Mouse (Mus musculus) cerebellum, adult 11 months (tissue): ENCODE data around the gene Ctnnbl1.

Source experiments
- DNase-seq: peaks from one replicate; pipeline ENCODE4 v3.0.0; 2022

Ctnnbl1 gene

GRCm38 (mm10) chr2:157736854-157737850 lies at the start of gene Ctnnbl1:
Ctnnbl1 (plus strand) TSS chr2:157737401.
- peak; percentile 100 for DNase-seq

DNA sequence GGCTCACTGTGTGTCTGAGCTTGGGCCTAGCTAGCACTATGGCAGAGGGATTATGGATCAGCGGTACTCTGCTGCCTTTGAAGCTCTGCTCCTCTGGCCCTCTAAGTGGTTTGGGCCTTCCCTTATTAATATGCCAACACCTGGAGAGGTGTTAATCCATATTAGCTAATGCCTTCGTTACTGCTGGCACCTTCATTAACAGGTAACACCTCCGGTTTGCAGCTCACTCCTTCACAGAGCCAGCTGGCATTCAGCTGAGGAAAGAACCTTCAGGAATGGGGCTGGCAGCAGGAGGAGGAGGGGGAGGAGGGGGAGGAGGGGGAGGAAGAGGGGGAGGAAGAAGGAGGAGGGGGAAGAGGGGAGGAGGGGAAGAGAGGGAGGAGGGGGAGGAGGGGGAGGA lies 49.7 kb upstream of the Ctnnbl1 start:
- no peak for DNase-seq

- no peak for DNase-seq
Measured at GRCm38 (mm10) chr2:157691266-157692105, 45.7 kb upstream of the Ctnnbl1 start.

DNA sequence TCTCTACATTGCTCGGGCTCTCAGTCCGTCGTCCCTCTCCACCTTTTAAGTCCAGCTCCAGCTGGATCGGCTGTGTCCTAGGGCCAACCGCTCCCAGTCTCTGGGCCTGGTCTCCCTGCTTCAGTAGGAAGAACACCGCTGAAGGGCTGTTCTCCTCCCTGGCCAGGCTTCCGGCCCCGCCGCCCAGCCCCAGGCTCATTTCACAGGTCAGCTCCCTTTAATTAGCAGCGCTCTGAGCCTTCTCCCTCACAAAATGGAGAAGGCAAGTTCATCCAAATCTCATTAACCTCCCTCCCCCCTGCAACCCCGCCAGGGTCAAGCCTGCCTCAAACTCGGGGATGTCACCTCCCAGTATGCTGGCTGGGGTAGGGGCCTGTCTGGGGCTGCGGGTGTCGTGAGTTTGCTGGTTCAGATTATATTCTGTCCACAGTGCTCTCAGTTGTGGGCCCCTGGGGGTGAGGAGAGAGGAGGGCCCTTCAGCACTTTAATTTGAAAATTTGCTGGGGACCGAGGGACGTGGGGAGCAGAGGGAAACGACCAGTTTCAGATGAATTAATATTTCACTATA lies 44.8 kb upstream of the Ctnnbl1 start:
- no peak for DNase-seq

GRCm38 (mm10) chr2:157693576-157693975 lies 43.6 kb upstream of the Ctnnbl1 start:
- no peak for DNase-seq

GRCm38 (mm10) chr2:157696297-157696731 lies 40.9 kb upstream of the Ctnnbl1 start:
- no peak for DNase-seq

- DNase-seq: no peak
Measured at GRCm38 (mm10) chr2:157703155-157703554, 34.0 kb upstream of the Ctnnbl1 start.

GRCm38 (mm10) chr2:157704991-157705776 lies 32.0 kb upstream of the Ctnnbl1 start:
- peak; percentile 15 for DNase-seq

- no peak for DNase-seq
Measured at GRCm38 (mm10) chr2:157705777-157706158, 31.4 kb upstream of the Ctnnbl1 start.

DNA sequence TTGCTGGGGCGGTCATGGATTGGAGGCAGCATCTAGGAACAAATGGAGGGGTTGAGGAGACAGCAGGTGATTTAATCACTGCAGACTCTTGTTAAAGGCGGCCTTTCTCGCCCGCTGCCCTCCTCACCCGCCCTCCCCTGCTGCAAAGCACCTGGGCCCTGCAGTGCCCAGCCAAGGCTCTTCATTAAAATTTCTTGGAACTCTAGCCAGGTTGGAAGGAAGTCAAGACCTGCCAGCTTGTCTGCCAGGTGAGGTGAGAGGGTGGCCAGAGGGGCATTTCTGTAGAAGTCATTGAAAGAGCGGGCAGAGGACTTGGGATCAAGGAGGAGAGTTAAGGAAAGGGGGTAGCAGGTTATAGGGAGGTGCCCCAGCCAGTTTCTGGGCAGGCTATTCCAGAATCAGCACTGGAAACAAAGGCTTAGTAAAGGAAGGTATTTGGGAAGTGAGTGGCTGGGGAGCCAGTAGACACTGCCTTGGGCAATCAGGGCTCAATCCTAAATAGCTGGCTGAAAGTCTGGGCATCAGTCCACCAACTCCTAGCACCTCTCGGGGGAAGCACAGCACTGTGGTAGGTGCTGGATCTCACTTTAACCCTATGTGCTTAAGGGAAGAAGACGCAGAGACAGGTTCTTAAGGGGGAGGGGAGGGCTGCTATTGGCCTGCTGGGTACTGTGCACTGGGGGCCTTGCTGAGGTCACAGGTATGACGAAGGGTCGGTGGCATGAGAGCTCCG lies 29.8 kb upstream of the Ctnnbl1 start:
- peak; percentile 23 for DNase-seq

- no peak for DNase-seq
Measured at GRCm38 (mm10) chr2:157712677-157713076, 24.5 kb upstream of the Ctnnbl1 start.

GRCm38 (mm10) chr2:157715586-157716191 lies 21.5 kb upstream of the Ctnnbl1 start:
- DNase-seq: no peak

- no peak for DNase-seq
Measured at GRCm38 (mm10) chr2:157718441-157718840, 18.8 kb upstream of the Ctnnbl1 start.

GRCm38 (mm10) chr2:157723883-157724573 lies 13.2 kb upstream of the Ctnnbl1 start:
- no peak for DNase-seq

DNA sequence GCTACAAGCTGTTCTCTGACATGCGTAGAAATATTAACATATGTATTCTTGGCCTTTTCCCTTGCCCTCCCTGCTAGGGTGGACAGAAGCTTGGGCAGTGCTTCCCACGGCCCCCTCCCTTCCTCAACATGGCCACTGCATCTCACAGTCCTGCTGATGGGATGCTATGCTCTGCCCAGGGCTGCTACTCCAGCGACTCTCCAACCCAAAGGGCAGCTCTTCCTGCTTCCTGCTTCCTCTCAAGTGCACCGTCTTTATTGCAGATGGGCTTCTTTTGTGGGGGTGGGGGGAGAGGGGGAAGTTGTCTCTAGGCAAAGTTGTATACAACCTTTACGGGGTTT lies 12.7 kb upstream of the Ctnnbl1 start:
- DNase-seq: no peak

GRCm38 (mm10) chr2:157744619-157745018 lies 7.4 kb downstream of the Ctnnbl1 start:
- no peak for DNase-seq

DNA sequence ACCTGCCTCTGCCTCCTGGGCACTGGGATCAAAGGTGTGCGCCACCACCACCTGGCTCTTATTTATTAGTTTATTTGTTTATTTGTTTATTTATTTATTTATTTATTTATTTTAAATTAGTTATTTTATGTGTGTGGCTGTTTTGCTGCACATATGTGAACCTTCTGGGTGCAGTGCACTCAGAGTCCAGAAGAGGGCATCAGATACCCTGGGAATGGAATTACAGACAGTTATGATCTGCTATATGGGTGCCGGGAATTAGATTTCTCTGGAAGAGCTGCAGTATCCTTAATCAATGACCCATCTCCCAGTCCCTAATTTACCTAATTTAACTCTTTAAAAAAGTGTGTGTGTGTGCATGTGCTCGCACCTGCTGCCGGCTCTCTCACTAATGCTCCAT lies 8.5 kb downstream of the Ctnnbl1 start:
- DNase-seq: no peak

- DNase-seq: no peak
Measured at GRCm38 (mm10) chr2:157746558-157746957, 9.4 kb downstream of the Ctnnbl1 start.

GRCm38 (mm10) chr2:157747989-157748388 lies 10.8 kb downstream of the Ctnnbl1 start:
- no peak for DNase-seq

GRCm38 (mm10) chr2:157750481-157750880 lies 13.3 kb downstream of the Ctnnbl1 start:
- DNase-seq: no peak
